Mouse (Mus musculus) midbrain, embryonic 16.5 days (tissue): ENCODE results near the gene Kcnk3. TPM values are rescaled to one million over a fixed set of nuclear protein-coding genes. Genes with fewer than 3 reads are reported as not detected.

Experiments used
- ATAC-seq: fragments of 200-750 bp; cut with Nextera tagmentation; 2 replicates; pipeline ENCODE4 v1.8.0; 2017; ENCODE audit warnings: moderate TSS enrichment
- H3K27ac ChIP-seq: fragments of 300-500 bp; sonication (generic); 2 replicates; pipeline ENCODE4 v1.5.1; 2014; ENCODE audit warnings: mild to moderate bottlenecking, low read length, mixed read lengths
- H3K27me3 ChIP-seq: fragments of 300-500 bp; sonication (generic); 2 replicates; pipeline ENCODE4 v1.6.1; 2014; ENCODE audit warnings: low read depth, low read length, mixed read lengths; ENCODE audit not compliant: control insufficient read depth, insufficient read depth
- H3K36me3 ChIP-seq: fragments of 300-500 bp; sonication (generic); 2 replicates; pipeline ENCODE4 v1.6.1; 2014; ENCODE audit warnings: mild to moderate bottlenecking, low read length, moderate library complexity, mixed read lengths; ENCODE audit not compliant: control insufficient read depth, insufficient read depth
- H3K4me1 ChIP-seq: fragments of 300-500 bp; sonication (generic); 2 replicates; pipeline ENCODE4 v1.6.1; 2014; ENCODE audit warnings: mild to moderate bottlenecking, low read length, mixed read lengths; ENCODE audit not compliant: control insufficient read depth, insufficient read depth
- H3K4me2 ChIP-seq: fragments of 300-500 bp; sonication (generic); 2 replicates; pipeline ENCODE4 v1.6.1; 2014; ENCODE audit warnings: mild to moderate bottlenecking, low read length, mixed read lengths
- H3K4me3 ChIP-seq: fragments of 300-500 bp; sonication (generic); 2 replicates; pipeline ENCODE4 v1.5.1; 2014; ENCODE audit warnings: low read depth, mild to moderate bottlenecking, low read length, moderate library complexity, mixed read lengths
- H3K9ac ChIP-seq: fragments of 300-500 bp; sonication (generic); 2 replicates; pipeline ENCODE4 v1.6.1; 2014; ENCODE audit warnings: low read depth, low read length, mixed read lengths
- H3K9me3 ChIP-seq: fragments of 300-500 bp; sonication (generic); replicated peaks from 2 replicates; pipeline ENCODE4 v1.6.1; 2014; ENCODE audit warnings: mild to moderate bottlenecking, low read length, mixed read lengths; ENCODE audit not compliant: control insufficient read depth, poor library complexity, severe bottlenecking
- WGBS: fragments of 180-500 bp; shearing (Covaris S2); extraction: QIAGEN DNeasy Blood & Tissue Kit; methylation state at CpG from one replicate; pipeline ENCODE4 v1.1.7; 2014; 5-methylcytosine and 5-hydroxymethylcytosine counted together
- polyA plus RNA-seq: library from polyadenylated mRNA; unstranded; fragments of >200 nt; fragmentation: Nextera tagmentation; extraction: Ambion mirVana; gene quantifications from 2 replicates; pipeline ENCODE4 v1.2.1, GENCODE M21; 2015

Kcnk3 gene
- polyA plus RNA-seq, 1 experiment from 2014 or later: 6.6 TPM

DNA sequence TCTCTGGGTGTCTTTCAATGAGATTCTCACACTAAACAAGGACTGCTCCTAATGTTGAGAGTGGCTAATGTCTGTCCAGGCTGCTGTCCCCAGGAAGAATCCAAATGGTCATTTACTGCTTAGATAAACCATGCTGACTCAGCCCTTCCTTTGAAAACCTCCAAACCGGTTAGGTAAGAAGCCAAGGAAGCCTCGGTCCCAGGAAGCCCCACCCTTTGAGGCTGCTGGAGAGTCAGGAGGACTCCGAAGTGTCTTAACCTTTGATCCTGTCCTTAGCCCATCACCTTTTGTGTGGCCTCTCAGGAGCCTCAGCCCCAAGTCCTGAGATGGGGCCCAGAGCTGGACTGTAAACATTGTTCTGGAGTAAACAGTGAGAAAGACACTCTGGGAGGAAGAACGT, 61.6 kb downstream of the Kcnk3 start:
- Histone ChIP-seq H3K4me3 (no peak overlapping the region), H3K36me3 (no peaks in the 10 kb centered on the region), H3K9me3 (no peaks in the 10 kb centered on the region), H3K27ac (no peak overlapping the region), H3K4me1 (peaks cover 16% of the 10 kb centered on the region), H3K9ac (no peak overlapping the region), H3K4me2 (no peak overlapping the region), H3K27me3 (no peaks in the 10 kb centered on the region)
- no peak for ATAC-seq
- 81% methylated on average over 4 of the region's 4 CpGs for WGBS

DNA sequence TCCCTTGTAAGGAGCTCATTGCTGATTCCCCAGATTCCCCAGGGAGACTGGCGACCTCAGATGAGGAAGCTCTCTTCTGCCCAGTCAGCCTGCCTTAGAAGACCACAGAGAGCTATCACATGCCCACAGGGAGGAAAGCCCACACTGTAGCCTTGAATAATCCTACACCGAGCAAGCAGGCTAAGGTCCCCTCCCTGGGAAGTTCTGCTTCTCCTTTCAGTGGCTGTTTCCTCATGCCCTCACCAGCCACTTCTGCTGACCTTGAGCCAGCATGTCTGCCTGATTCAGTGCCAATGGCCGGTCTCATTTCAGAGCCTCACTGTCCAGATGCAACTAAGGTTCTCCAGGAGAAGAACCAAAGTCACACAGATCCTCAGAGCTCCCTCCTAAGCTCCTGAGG, 62.8 kb downstream of the Kcnk3 start:
- WGBS: 88% methylated on average over 3 of the region's 3 CpGs
- Histone ChIP-seq H3K4me1 (peaks cover 16% of the 10 kb centered on the region), H3K27ac (no peak overlapping the region), H3K4me3 (no peak overlapping the region), H3K4me2 (no peak overlapping the region), H3K9ac (no peak overlapping the region), H3K36me3 (peaks cover 4% of the 10 kb centered on the region), H3K9me3 (no peaks in the 10 kb centered on the region), H3K27me3 (no peaks in the 10 kb centered on the region)
- no peak for ATAC-seq

DNA sequence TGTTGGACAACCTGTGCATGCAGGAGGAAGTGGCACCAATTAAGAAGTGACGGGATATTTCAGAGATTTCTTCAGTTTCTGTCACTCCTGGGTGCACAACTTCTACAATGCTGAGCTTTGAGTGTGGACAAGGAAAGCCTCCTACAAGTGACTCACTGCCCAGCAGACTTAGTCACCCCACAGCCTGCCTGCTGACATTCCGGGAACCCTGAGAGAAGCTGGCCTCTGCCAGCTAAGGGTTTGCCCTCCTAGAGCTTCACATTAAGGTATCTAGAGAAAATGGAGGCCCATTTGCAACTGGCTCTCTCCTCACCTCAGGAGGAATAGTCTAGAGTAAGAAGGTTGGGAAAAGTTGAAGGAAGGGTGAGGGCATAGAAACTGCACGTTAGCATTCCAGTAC, 63.6 kb downstream of the Kcnk3 start:
- ATAC-seq: no peak
- WGBS: 91% methylated on average over 3 of the region's 3 CpGs

DNA sequence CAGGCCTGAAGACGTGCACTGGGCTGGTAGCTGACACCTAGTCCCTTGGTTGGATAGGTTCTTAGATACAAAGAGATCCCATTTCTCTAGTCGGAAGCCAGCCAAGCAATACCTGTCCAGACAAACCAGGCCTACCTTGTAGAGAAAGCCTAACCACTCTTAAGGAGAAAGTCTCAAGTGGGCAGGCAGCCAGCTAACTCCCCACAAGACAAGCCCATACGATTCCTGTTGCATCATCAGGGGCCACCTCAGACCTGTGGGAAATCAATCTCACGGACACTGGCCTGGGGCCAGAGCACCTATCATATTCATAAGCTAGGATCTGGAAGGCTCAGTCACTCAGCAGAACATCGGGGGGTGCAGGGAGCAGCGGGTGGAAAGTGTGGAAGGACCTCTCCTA, 65.3 kb downstream of the Kcnk3 start:
- Histone ChIP-seq H3K27me3 (no peaks in the 10 kb centered on the region), H3K27ac (no peak overlapping the region), H3K4me2 (no peak overlapping the region), H3K4me1 (peaks cover 9% of the 10 kb centered on the region), H3K36me3 (peaks cover 17% of the 10 kb centered on the region), H3K9ac (no peak overlapping the region), H3K4me3 (no peak overlapping the region), H3K9me3 (no peaks in the 10 kb centered on the region)
- no peak for ATAC-seq
- 91% methylated on average over 6 of the region's 6 CpGs for WGBS

More for the DNA sequence above, 63.6 kb downstream of the Kcnk3 start:
- H3K4me2 ChIP-seq: no peak overlapping the region
- no peaks in the 10 kb centered on the region for H3K27me3 ChIP-seq
- no peak overlapping the region for H3K9ac ChIP-seq
- no peak overlapping the region for H3K27ac ChIP-seq
- peaks cover 10% of the 10 kb centered on the region for H3K36me3 ChIP-seq
- no peak overlapping the region for H3K4me3 ChIP-seq
- no peaks in the 10 kb centered on the region for H3K9me3 ChIP-seq
- peaks cover 16% of the 10 kb centered on the region for H3K4me1 ChIP-seq

DNA sequence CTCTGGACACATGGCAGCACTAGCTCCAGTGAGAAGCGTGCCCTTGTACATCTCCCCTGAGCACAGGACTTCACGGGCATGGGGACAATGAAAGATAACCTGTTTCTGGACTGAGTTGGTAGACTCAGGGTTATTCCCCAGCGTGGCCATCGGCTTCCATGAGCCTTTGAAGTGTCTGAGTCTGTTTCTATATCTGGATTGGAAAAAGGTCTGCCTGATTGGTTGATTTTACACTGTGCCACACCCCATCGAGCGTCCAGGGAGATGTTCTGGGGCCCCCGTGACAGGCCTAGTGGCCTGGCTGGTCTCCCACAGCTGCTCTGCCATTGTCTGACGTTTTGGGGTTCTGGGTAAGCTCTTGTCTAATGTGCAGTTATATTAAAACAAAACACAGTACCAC, 67.1 kb downstream of the Kcnk3 start:
- no peaks in the 10 kb centered on the region for H3K4me1 ChIP-seq
- H3K27me3 ChIP-seq: no peaks in the 10 kb centered on the region
- H3K4me2 ChIP-seq: no peak overlapping the region
- no peaks in the 10 kb centered on the region for H3K9me3 ChIP-seq
- no peak for ATAC-seq
- no peak overlapping the region for H3K27ac ChIP-seq
- 84% methylated on average over 8 of the region's 8 CpGs for WGBS
- H3K9ac ChIP-seq: no peak overlapping the region
- H3K36me3 ChIP-seq: peaks cover 18% of the 10 kb centered on the region
- no peak overlapping the region for H3K4me3 ChIP-seq

DNA sequence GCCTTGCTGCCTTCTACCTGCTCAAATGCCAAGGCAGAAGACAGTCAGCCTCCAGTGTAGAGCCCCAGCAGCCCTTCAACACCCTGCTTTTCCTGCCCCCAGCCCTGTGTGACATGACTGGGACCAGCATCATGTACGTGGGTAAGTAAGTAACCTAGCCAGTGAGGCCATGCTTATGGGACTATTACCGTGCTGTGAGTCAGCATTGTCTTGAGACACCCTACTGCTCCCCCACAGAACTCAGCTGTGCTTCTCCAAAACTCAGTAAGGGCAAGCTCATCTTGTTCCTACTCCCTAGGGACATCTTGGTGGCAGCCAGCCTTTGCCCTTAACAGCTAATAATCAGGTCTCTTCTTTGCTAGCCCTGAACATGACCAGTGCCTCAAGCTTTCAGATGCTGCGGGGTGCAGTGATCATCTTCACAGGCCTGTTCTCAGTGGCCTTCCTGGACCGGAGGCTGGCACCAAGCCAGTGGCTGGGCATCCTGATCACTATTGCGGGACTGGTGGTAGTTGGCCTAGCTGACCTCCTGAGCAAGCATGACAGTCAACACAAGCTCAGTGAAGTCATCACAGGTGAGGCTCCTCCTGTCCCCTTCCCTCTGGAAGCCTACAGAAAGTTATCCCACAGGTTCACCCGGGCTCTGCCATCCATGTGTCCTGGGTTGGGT, 67.7 kb downstream of the Kcnk3 start:
- Histone ChIP-seq H3K9me3 (no peaks in the 10 kb centered on the region), H3K4me2 (no peak overlapping the region), H3K27me3 (no peaks in the 10 kb centered on the region), H3K4me1 (no peaks in the 10 kb centered on the region), H3K9ac (no peak overlapping the region), H3K4me3 (no peak overlapping the region), H3K36me3 (peaks cover 18% of the 10 kb centered on the region), H3K27ac (no peak overlapping the region)
- WGBS: 89% methylated on average over 6 of the region's 6 CpGs
- no peak for ATAC-seq

DNA sequence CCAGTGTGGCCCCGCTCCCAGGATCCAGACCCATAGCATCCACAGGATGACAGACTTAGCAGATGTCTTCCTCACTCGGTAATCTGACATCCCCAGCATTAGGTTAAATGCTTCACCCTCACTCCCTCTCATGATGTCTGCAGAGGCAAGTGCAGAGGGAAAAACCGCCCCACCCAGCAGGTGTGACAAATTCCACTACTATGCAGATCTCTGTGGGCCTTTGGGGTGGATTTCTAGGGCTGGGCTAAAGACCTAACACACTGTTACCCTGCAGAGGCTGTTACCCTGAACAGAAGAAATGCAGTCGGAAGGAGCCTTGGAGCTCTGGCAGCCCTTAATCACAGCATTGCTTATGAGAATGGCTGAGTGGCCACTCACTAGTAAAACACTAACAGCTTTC, 71.1 kb downstream of the Kcnk3 start:
- WGBS: 83% methylated on average over 4 of the region's 4 CpGs
- H3K36me3 ChIP-seq: peaks cover 18% of the 10 kb centered on the region

DNA sequence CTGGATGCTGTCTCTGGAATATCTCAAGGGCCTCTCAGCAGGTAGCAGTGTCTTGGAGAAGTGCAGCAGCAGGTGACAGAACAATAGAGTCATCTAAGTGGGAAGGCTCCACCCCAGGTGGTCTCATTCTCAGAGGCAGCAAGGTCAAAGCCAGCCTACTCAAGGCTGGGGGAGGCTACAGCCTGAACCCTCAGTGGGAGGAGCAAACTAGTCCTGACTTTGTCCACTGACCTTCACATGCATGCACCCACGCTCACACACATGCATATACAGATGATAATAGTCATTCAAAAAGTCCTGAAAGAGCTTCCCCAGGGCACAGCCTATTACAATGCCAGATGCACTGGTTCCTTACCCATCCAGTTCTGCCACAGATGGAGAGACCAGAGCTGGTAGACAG, 72.3 kb downstream of the Kcnk3 start:
- Histone ChIP-seq H3K4me3 (no peak overlapping the region), H3K9me3 (no peaks in the 10 kb centered on the region), H3K4me1 (no peaks in the 10 kb centered on the region), H3K36me3 (peaks cover 18% of the 10 kb centered on the region), H3K27ac (no peak overlapping the region), H3K9ac (no peak overlapping the region), H3K27me3 (no peaks in the 10 kb centered on the region), H3K4me2 (no peak overlapping the region)
- WGBS: 95% methylated on average over 1 of the region's 1 CpGs
- no peak for ATAC-seq

More for the DNA sequence above, 71.1 kb downstream of the Kcnk3 start:
- Histone ChIP-seq H3K27me3 (no peaks in the 10 kb centered on the region), H3K27ac (no peak overlapping the region), H3K4me2 (no peak overlapping the region), H3K4me3 (no peak overlapping the region), H3K4me1 (no peaks in the 10 kb centered on the region), H3K9ac (no peak overlapping the region), H3K9me3 (no peaks in the 10 kb centered on the region)
- ATAC-seq: no peak

DNA sequence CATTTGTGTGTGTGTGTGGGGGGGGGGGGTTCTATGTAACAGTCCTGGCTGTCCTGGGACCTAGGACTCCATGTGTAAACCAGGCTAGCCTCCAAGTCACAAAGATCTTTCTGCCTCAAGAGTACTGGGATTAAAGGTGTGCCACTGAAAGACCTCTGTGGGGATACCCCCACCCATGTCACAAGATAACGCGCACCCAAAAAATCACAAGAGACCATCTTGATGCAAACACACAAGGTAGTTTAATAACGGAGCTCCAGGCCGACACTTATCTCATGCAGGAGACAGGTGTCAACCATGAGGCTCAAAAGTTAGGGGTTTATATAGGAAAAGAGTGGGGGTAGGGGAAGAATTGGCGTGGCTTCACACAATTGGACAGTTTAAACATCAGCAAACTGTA, 72.8 kb downstream of the Kcnk3 start:
- H3K4me3 ChIP-seq: no peak overlapping the region
- WGBS: 96% methylated on average over 5 of the region's 5 CpGs
- H3K4me2 ChIP-seq: no peak overlapping the region
- no peaks in the 10 kb centered on the region for H3K9me3 ChIP-seq
- ATAC-seq: no peak
- peaks cover 14% of the 10 kb centered on the region for H3K36me3 ChIP-seq
- H3K27ac ChIP-seq: no peak overlapping the region
- H3K27me3 ChIP-seq: no peaks in the 10 kb centered on the region
- H3K4me1 ChIP-seq: no peaks in the 10 kb centered on the region
- no peak overlapping the region for H3K9ac ChIP-seq
